Mouse (Mus musculus) liver, adult 2 months (tissue): ENCODE measurements around the gene Iqck.

Experiments used
- CTCF ChIP-seq: fragments of 200-500 bp; IDR thresholded peaks from 2 replicates; pipeline ENCODE4 v1.5.1; 2011; ENCODE audit warnings: low read depth, low read length, control low read depth
- POLR2A ChIP-seq: fragments of 200-500 bp; IDR thresholded peaks from 2 replicates; pipeline ENCODE4 v1.6.1; 2011; ENCODE audit warnings: low read length, control low read depth; ENCODE audit not compliant: insufficient read depth; ENCODE audit errors: extremely low read depth

DNA sequence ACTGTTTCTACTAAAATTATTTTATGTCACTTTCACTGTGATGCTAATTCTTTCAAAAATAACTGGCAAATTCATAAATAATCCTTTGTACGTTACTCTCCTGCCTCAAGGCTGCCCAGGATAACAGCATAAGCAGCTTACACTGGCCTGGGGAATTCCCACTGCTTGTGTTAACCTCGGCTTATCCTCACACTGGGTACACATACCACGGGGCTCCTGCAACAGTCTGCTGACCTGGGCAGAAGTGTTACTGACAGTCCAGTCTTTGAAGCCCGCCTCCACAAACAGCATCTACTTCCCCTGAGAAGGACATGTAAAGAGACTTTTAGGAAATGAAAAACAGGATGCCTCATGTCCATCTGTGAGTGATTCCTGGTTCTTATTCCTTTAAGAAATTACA lies 12.6 kb upstream of the Iqck start:
- TF ChIP-seq POLR2A (no peak), CTCF (no peak)
